8 mouse cellular contexts compared by ENCODE assay signal in the genomic region with DNA sequence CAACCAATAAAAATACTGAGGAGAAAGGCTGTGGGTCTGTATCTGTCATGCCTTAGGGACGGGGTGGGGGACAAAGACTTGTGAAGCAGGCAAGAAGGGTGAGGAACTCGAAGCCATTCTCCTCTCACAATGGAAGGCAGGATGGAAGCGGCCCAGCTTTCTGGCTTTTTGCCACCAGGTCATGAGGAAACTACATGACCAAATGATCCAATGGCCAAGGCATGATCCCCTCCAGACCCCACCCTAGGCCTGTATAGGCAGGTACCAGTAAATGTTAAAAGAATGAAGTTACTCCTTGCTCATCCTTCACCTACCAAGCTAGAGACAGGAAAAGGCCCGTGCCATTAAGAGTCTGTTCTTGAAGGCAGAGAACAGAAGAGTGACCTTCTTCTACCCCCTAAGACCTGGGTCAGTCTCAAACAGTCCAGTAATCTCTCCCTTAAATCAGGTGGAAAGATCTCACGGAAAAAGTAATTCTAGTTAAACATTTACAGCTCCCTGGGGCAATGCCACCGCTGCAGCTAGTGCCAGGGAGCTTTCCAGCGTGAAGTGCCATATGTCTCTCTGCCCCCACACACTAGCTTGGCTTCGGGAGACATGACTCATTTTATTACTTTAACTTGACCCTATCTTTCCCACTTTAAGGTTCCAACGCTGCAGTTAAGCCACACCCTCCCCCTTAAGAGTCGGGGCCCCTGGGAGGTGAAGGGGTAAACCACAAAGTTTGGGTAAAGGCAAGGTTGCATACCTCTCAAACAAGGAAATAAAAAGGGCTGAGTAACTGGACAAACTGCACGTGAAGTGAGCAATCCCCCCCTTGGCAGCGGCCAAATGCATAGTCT. TPM values are rescaled to one million over a fixed set of nuclear protein-coding genes. Genes with fewer than 3 reads are reported as not detected.
A peak's percentile ranks its signal among the peaks of the same experiment; 100 is the strongest.
DNase-seq lines count a peak whose midpoint lies in the region; ATAC-seq and TF ChIP-seq lines count a peak whose summit lies in the region.

No protein-coding gene starts in this region.

- no peak for TF ChIP-seq POLR2A in cerebellum, adult 2 months (IDR thresholded peaks at IDR 0.05; ENCODE audit: borderline replicate concordance, insufficient read depth, low read length)

- H3K9me3 ChIP-seq in forebrain, embryonic 12.5 days = no peaks in the 10 kb centered on the region
- no peaks in the 10 kb centered on the region for H3K9me3 ChIP-seq in kidney, embryonic 16.5 days (ENCODE audit: low read length)

- no peak overlapping the region for H3K27ac ChIP-seq in cerebellum, adult 2 months (ENCODE audit: insufficient read depth, low read length)
- no peak overlapping the region for H3K27ac ChIP-seq in forebrain, embryonic 12.5 days
- H3K27ac ChIP-seq in kidney, embryonic 16.5 days (ENCODE audit: low read length) = peak overlapping the region; percentile 85

- no peak for ATAC-seq in forebrain, embryonic 12.5 days (ENCODE audit: low FRiP score)
- ATAC-seq in kidney, embryonic 16.5 days (ENCODE audit: low FRiP score, low TSS enrichment) = peak; percentile 55
- ATAC-seq in activated CD4-positive, CD25-positive, alpha-beta regulatory T cell, adult 4 months = no peak

- no peaks in the 10 kb centered on the region for H3K27me3 ChIP-seq in cerebellum, adult 2 months (ENCODE audit: control insufficient read depth, insufficient read depth, low read length)
- peaks cover 29% of the 10 kb centered on the region for H3K27me3 ChIP-seq in forebrain, embryonic 12.5 days
- no peaks in the 10 kb centered on the region for H3K27me3 ChIP-seq in kidney, embryonic 16.5 days (ENCODE audit: insufficient read depth, low read length)

- H3K36me3 ChIP-seq in forebrain, embryonic 12.5 days (replicated peaks) = no peaks in the 10 kb centered on the region
- H3K36me3 ChIP-seq in kidney, embryonic 16.5 days (ENCODE audit: insufficient read depth, low read length) = peaks cover 7% of the 10 kb centered on the region

- H3K4me3 ChIP-seq in cerebellum, adult 2 months (replicated peaks; ENCODE audit: insufficient read depth, low read depth, low read length) = peak overlapping the region; percentile 91
- H3K4me3 ChIP-seq in forebrain, embryonic 12.5 days (replicated peaks) = peak overlapping the region; percentile 76
- H3K4me3 ChIP-seq in kidney, embryonic 16.5 days (ENCODE audit: low read length) = peak overlapping the region; percentile 63

- 35% methylated on average over 12 of the region's 12 CpGs for WGBS in cerebellum, adult 2 months
- 84% methylated on average over 12 of the region's 12 CpGs for WGBS in forebrain, embryonic 12.5 days
- 32% methylated on average over 12 of the region's 12 CpGs for WGBS in kidney, embryonic 16.5 days

- H3K4me2 ChIP-seq in forebrain, embryonic 12.5 days = peak overlapping the region; percentile 77
- H3K4me2 ChIP-seq in kidney, embryonic 16.5 days (replicated peaks; ENCODE audit: low read depth, low read length) = peak overlapping the region; percentile 81

- H3K9ac ChIP-seq in forebrain, embryonic 12.5 days = peak overlapping the region; percentile 76
- H3K9ac ChIP-seq in kidney, embryonic 16.5 days (replicated peaks; ENCODE audit: low read length) = peak overlapping the region; percentile 70

- H3K4me1 ChIP-seq in cerebellum, adult 2 months (ENCODE audit: control insufficient read depth, insufficient read depth, low read length) = peaks cover 14% of the 10 kb centered on the region
- peaks cover 29% of the 10 kb centered on the region for H3K4me1 ChIP-seq in forebrain, embryonic 12.5 days
- H3K4me1 ChIP-seq in kidney, embryonic 16.5 days (ENCODE audit: insufficient read depth, low read length) = peaks cover 40% of the 10 kb centered on the region

- no peak for TF ChIP-seq CTCF in cerebellum, adult 2 months (IDR thresholded peaks at IDR 0.05; ENCODE audit: borderline replicate concordance, insufficient read depth, low read depth, low read length)

- no peak for DNase-seq in cerebellum, adult 2 months
- no peak for DNase-seq in cerebellum, adult 18-20 months
- peak; percentile 89 for DNase-seq in 3T3-L1 (ENCODE audit: low read depth, low spot score)
- DNase-seq in lung, postnatal 25 days (ENCODE audit: low spot score) = peak; percentile 62
- no peak for DNase-seq in testis, postnatal 10 days (ENCODE audit: low spot score)

RNA-seq across cellular contexts. Expression of a gene that starts 1.2 kb away (rescaled TPM):
- 0.65 TPM in 2 replicates for polyA plus RNA-seq in cerebellum, adult 2 months (2012; rRNA removed)
- polyA plus RNA-seq in forebrain, embryonic 12.5 days (2016; fragmentation: Nextera tagmentation; extraction: Ambion mirVana) = 1.6 TPM in 2 replicates
- 1.7 and 3.2 TPM in 2 replicates for polyA plus RNA-seq in kidney, embryonic 16.5 days (2015; fragmentation: Nextera tagmentation; extraction: Ambion mirVana)
- polyA plus RNA-seq in activated CD4-positive, CD25-positive, alpha-beta regulatory T cell, adult 4 months (2017; shearing (Covaris generic)) = 1 to 10 TPM in 1 of 2 experiments, not detected in 1; 1.0 TPM

RNA-seq across cellular contexts. Expression of a gene that starts 1.3 kb away (rescaled TPM):
- polyA plus RNA-seq in cerebellum, adult 2 months (2012; rRNA removed) = 174 and 218 TPM in 2 replicates
- polyA plus RNA-seq in forebrain, embryonic 12.5 days (2016; fragmentation: Nextera tagmentation; extraction: Ambion mirVana) = 178 and 183 TPM in 2 replicates
- polyA plus RNA-seq in kidney, embryonic 16.5 days (2015; fragmentation: Nextera tagmentation; extraction: Ambion mirVana) = 197 and 200 TPM in 2 replicates
- polyA plus RNA-seq in activated CD4-positive, CD25-positive, alpha-beta regulatory T cell, adult 4 months (2017; shearing (Covaris generic)) = 100 to 1,000 TPM; 109 to 144 TPM

RNA-seq across cellular contexts. Expression of a gene that starts 17.2 kb away (rescaled TPM):
- 2.6 and 3.1 TPM in 2 replicates for polyA plus RNA-seq in cerebellum, adult 2 months (2012; rRNA removed)
- 5.7 and 7.5 TPM in 2 replicates for polyA plus RNA-seq in forebrain, embryonic 12.5 days (2016; fragmentation: Nextera tagmentation; extraction: Ambion mirVana)
- 30.5 and 39.5 TPM in 2 replicates for polyA plus RNA-seq in kidney, embryonic 16.5 days (2015; fragmentation: Nextera tagmentation; extraction: Ambion mirVana)
- 1 to 10 TPM in 1 of 2 experiments, under 1 TPM in 1; 0.58 to 1.0 TPM for polyA plus RNA-seq in activated CD4-positive, CD25-positive, alpha-beta regulatory T cell, adult 4 months (2017; shearing (Covaris generic))

RNA-seq across cellular contexts. Expression of a gene that starts 24.1 kb away (rescaled TPM):
- 66.8 and 67.0 TPM in 2 replicates for polyA plus RNA-seq in cerebellum, adult 2 months (2012; rRNA removed)
- polyA plus RNA-seq in forebrain, embryonic 12.5 days (2016; fragmentation: Nextera tagmentation; extraction: Ambion mirVana) = 90.4 and 93.1 TPM in 2 replicates
- 154 TPM in 2 replicates for polyA plus RNA-seq in kidney, embryonic 16.5 days (2015; fragmentation: Nextera tagmentation; extraction: Ambion mirVana)
- polyA plus RNA-seq in activated CD4-positive, CD25-positive, alpha-beta regulatory T cell, adult 4 months (2017; shearing (Covaris generic)) = 100 to 1,000 TPM; 122 to 153 TPM

RNA-seq across cellular contexts. Expression of a gene that starts 24.5 kb away (rescaled TPM):
- 122 and 132 TPM in 2 replicates for polyA plus RNA-seq in cerebellum, adult 2 months (2012; rRNA removed)
- 164 and 169 TPM in 2 replicates for polyA plus RNA-seq in forebrain, embryonic 12.5 days (2016; fragmentation: Nextera tagmentation; extraction: Ambion mirVana)
- 176 and 188 TPM in 2 replicates for polyA plus RNA-seq in kidney, embryonic 16.5 days (2015; fragmentation: Nextera tagmentation; extraction: Ambion mirVana)
- 10 to 100 TPM; 79.0 to 81.0 TPM for polyA plus RNA-seq in activated CD4-positive, CD25-positive, alpha-beta regulatory T cell, adult 4 months (2017; shearing (Covaris generic))

Comparison
In these comparisons a context has a peak if more than half of its experiments do, and no peak if none do; other contexts are left out.
1. DNase-seq: peak in 3T3-L1 (single experiment) and lung, postnatal 25 days (single experiment); none in cerebellum, adult 2 months (0 of 2), cerebellum, adult 18-20 months (0 of 2) and testis, postnatal 10 days (single experiment).
2. Peak in every context shown above with its lines, with median percentiles within 50 percentile points of each other: H3K4me3 ChIP-seq.